Mouse (Mus musculus) C2C12 (cell line): ENCODE measurements around the gene Tmem132a.

Source experiments
- CTCF ChIP-seq: IDR thresholded peaks from one replicate; pipeline ENCODE4 v1.5.1; 2011; ENCODE audit not compliant: control insufficient read depth, insufficient read depth, insufficient read length
- MAX ChIP-seq: IDR thresholded peaks from one replicate; pipeline ENCODE4 v1.6.1; 2011; ENCODE audit warnings: mild to moderate bottlenecking, control low read depth
- MYOG ChIP-seq: IDR thresholded peaks from one replicate; pipeline ENCODE4 v1.6.1; 2011; ENCODE audit not compliant: control insufficient read depth, insufficient read length; ENCODE audit errors: extremely low read depth
- USF1 ChIP-seq: IDR thresholded peaks from one replicate; pipeline ENCODE4 v1.6.1; 2011; ENCODE audit warnings: low read depth, mild to moderate bottlenecking, control low read depth, moderate library complexity

DNA sequence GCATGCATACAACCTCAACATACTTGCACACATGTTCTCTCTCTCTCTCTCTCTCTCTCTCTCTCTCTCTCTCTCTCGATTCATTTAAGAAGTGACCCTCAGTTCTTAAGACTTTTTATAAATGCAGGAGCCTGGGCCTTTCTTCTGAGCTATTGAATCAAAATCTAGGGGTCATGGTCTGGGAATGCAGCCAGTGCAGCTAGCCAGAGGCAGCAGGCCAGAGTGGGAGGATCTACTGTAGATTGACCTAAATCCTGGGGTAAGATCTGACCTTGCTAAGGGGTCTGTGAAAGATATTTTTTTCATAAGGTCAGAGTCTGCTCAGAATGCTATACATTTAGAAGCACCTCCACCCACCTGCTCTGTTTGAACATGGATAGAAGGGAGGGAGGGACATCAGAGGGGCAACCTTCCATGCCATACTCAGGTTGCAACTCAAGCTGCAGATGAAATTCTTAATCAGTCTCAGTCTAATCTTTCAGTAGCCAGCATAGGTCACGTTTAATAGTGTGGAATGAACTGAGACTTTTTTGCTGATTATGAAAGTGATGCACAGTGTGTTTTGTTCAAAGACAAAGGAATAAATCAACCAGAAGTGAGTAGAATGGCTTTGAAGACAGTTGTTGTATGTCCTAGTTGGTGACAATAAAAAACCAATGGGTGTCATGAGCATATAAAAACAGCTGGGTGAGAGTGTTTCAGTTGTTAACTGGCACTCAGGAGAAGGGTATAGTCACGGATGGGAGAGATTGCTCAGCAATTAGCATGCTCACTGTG is 22.2 kb downstream of the Tmem132a start:
- no peak for TF ChIP-seq CTCF
- no peak for TF ChIP-seq MYOG
- TF ChIP-seq MAX, result no peak
- no peak for TF ChIP-seq USF1
